Mouse (Mus musculus) brain, embryonic 14.5 days (tissue): ENCODE measurements around the gene Medag.

ENCODE experiments used
- CTCF ChIP-seq: fragments of 200-500 bp; IDR thresholded peaks from 2 replicates; pipeline ENCODE4 v1.5.1; 2012; ENCODE audit warnings: inconsistent platforms, mild to moderate bottlenecking, moderate library complexity, borderline replicate concordance; ENCODE audit not compliant: insufficient read depth, insufficient read length; ENCODE audit errors: extremely low read depth
- POLR2A ChIP-seq: fragments of 200-500 bp; IDR thresholded peaks from 2 replicates; pipeline ENCODE4 v1.6.1; 2012; ENCODE audit warnings: mild to moderate bottlenecking, inconsistent platforms, borderline replicate concordance; ENCODE audit not compliant: poor library complexity, insufficient read depth, insufficient read length, severe bottlenecking; ENCODE audit errors: extremely low read depth

DNA sequence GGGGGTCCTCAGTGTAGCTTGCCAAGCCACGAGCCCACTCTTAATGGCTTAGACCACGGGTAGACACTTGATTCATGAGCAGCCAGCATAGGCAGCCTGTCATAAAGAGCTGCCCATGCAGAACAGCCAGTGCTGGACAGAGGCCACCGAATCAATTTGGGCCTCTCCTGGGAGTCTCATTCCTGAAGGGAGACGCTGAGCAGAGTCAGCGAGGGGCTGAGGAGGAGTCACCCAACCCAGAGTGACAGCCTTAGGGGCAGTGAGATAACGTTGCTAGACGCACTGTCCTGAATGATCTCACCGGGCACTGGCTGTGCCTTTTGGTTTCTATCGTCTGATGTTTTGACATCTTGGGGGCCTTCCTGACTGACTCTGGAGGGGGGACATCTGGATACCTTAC is 38.3 kb upstream of the Medag start:
- TF ChIP-seq POLR2A (no peak), CTCF (no peak)
